Mouse (Mus musculus) urinary bladder, postnatal 4 days (tissue): ENCODE data around the gene Ccin.

Experiments
- DNase-seq, 2 experiments: peaks; one replicate each; pipeline ENCODE4 v3.0.0; 2021 to 2022; ENCODE audit warnings: low spot score in 2 of 2

The Ccin gene

GRCm38 (mm10) chr4:43974914-43975616 lies 8.2 kb upstream of the Ccin start:
- DNase-seq, result no peak

GRCm38 (mm10) chr4:43976223-43976740 lies 7.0 kb upstream of the Ccin start:
- no peak for DNase-seq

GRCm38 (mm10) chr4:43978521-43979443 lies 4.5 kb upstream of the Ccin start:
- DNase-seq, result peak in 1 of 2 experiments; percentile 62

- DNase-seq, result no peak
Measured at GRCm38 (mm10) chr4:43979746-43980145, 3.5 kb upstream of the Ccin start.

GRCm38 (mm10) chr4:43980236-43980635 lies 3.0 kb upstream of the Ccin start:
- DNase-seq, result no peak

GRCm38 (mm10) chr4:43980846-43981245 lies 2.4 kb upstream of the Ccin start:
- peak in 1 of 2 experiments; percentile 28 for DNase-seq

- peak in 1 of 2 experiments; percentile 45 for DNase-seq
Measured at GRCm38 (mm10) chr4:43981251-43981650, 2.0 kb upstream of the Ccin start.

- DNase-seq, result peak; percentile 88 to 94
Measured at GRCm38 (mm10) chr4:43982053-43982732, 1.1 kb upstream of the Ccin start.

GRCm38 (mm10) chr4:43983756-43984155 lies 473 bp downstream of the Ccin start:
- peak in 1 of 2 experiments; percentile 58 for DNase-seq

GRCm38 (mm10) chr4:43984326-43984725 lies 1.0 kb downstream of the Ccin start:
- DNase-seq, result peak in 1 of 2 experiments; percentile 51

- peak in 1 of 2 experiments; percentile 51 for DNase-seq
Measured at GRCm38 (mm10) chr4:43988976-43989375, 5.7 kb downstream of the Ccin start.

- peak in 1 of 2 experiments; percentile 42 for DNase-seq
Measured at GRCm38 (mm10) chr4:43993072-43993471, 9.8 kb downstream of the Ccin start.

GRCm38 (mm10) chr4:43994342-43994741 lies 11.1 kb downstream of the Ccin start:
- no peak for DNase-seq

GRCm38 (mm10) chr4:44003622-44004021 lies 20.3 kb downstream of the Ccin start:
- no peak for DNase-seq

GRCm38 (mm10) chr4:44004126-44004525 lies 20.8 kb downstream of the Ccin start, which contains the start of gene Clta:
Clta (plus strand) TSS chr4:44004452.
- no peak for DNase-seq

- no peak for DNase-seq
Measured at GRCm38 (mm10) chr4:44004623-44005409, 21.5 kb downstream of the Ccin start.

- DNase-seq, result no peak
Measured at GRCm38 (mm10) chr4:44010176-44010575, 26.9 kb downstream of the Ccin start.

- no peak for DNase-seq
Measured at GRCm38 (mm10) chr4:44010893-44011292, 27.6 kb downstream of the Ccin start.

- DNase-seq, result no peak
Measured at GRCm38 (mm10) chr4:44011799-44012198, 28.5 kb downstream of the Ccin start.

- peak; percentile 88 to 89 for DNase-seq
Measured at GRCm38 (mm10) chr4:44012376-44013367, 29.4 kb downstream of the Ccin start.
